Comparison of ENCODE assay signal across 20 mouse cellular contexts in the genomic region with DNA sequence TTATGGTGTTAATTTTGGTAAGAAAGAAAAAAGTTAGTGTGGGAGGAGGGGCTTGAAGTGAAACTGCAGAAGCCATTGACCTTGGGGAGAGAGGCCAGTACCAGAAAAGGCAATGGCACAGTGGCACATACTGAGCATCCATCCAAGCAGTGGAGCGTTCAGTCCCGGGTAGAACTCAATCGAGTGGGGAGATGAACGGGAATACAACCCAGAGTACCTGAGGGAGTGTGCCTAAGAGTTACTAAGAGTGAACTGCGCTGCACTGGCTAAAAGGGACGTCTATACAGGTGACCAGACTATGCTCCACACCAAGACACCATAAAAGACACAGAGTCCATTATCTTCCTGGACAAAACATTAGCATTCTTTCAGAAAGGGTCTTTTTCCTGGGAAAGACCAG.
DNase-seq lines count a peak whose midpoint lies in the region; ATAC-seq and TF ChIP-seq lines count a peak whose summit lies in the region.
"Had no signal": no experiment of that assay in that cellular context is flagged by ENCODE, and none has a peak within 500 bp of the region (broad histone marks: within the 10 kb centered on the region; RNA-seq: fewer than 3 reads in every experiment).

No protein-coding gene starts in this region.

- 0 out of 2 replicates have a peak overlapping the region, but pooled peaks have one; percentile 19 for H3K27ac ChIP-seq in kidney, adult 2 months (ENCODE audit: insufficient read depth, low read depth, low read length)
- H3K27ac ChIP-seq in brown adipose tissue, adult 24 weeks (replicated peaks; ENCODE audit: low read depth, low read length): peak overlapping the region; percentile 56
- peak overlapping the region; percentile 84; the same call in 1 of the 2 replicates for H3K27ac ChIP-seq in midbrain, embryonic 13.5 days
- H3K27ac ChIP-seq: embryonic facial prominence, embryonic 15.5 days; forebrain, embryonic 12.5 days; kidney, embryonic 15.5 days; limb, embryonic 15.5 days had no signal

- no peak for ATAC-seq in midbrain, embryonic 13.5 days

- no peak for TF ChIP-seq POLR2A in kidney, adult 2 months (IDR thresholded peaks at IDR 0.05; ENCODE audit: low read depth, low read length)

- WGBS in kidney, adult 2 months: 53% methylated on average over 6 of the region's 6 CpGs
- 84% methylated on average over 6 of the region's 6 CpGs for WGBS in midbrain, embryonic 13.5 days

- H3K4me3 ChIP-seq in kidney, adult 2 months (ENCODE audit: insufficient read depth, low read depth, low read length): no peak overlapping the region
- H3K4me3 ChIP-seq in brown adipose tissue, adult 24 weeks (ENCODE audit: insufficient read depth, low read depth, low read length): no peak overlapping the region
- no peak overlapping the region for H3K4me3 ChIP-seq in midbrain, embryonic 13.5 days (replicated peaks)
- H3K4me3 ChIP-seq: embryonic facial prominence, embryonic 15.5 days; forebrain, embryonic 12.5 days; kidney, embryonic 15.5 days; limb, embryonic 15.5 days; neural tube, embryonic 12.5 days had no signal

- H3K4me1 ChIP-seq in kidney, adult 2 months (ENCODE audit: control insufficient read depth, insufficient read depth, low read length): peaks cover 9% of the 10 kb centered on the region
- peaks cover 33% of the 10 kb centered on the region for H3K4me1 ChIP-seq in brown adipose tissue, adult 24 weeks (ENCODE audit: control insufficient read depth, insufficient read depth, insufficient read length, low read length)
- peaks cover 46% of the 10 kb centered on the region for H3K4me1 ChIP-seq in midbrain, embryonic 13.5 days (replicated peaks)

- peak; percentile 86 for DNase-seq in heart, adult 11 months
- no peak for DNase-seq in heart, adult 9 months (ENCODE audit: low spot score in 2 of 2)
- no peak for DNase-seq in kidney, adult 2 months
- no peak for DNase-seq in kidney, adult 18-20 months
- no peak for DNase-seq in lung, postnatal 25 days (ENCODE audit: low spot score)
- DNase-seq in spleen, postnatal 36 days (ENCODE audit: low spot score in 2 of 2): no peak
- DNase-seq: adrenal gland, adult 8-10 months; cerebellum, adult 18-20 months; layer of hippocampus, postnatal 36 days; lung, adult 18-20 months; lung, postnatal 36 days; right cerebral cortex, postnatal 4 days; thymus, adult 2 months had no signal

- no peak overlapping the region for H3K4me2 ChIP-seq in midbrain, embryonic 13.5 days (replicated peaks)
- H3K4me2 ChIP-seq: embryonic facial prominence, embryonic 15.5 days; forebrain, embryonic 12.5 days; kidney, embryonic 15.5 days; limb, embryonic 15.5 days; neural tube, embryonic 12.5 days had no signal

- H3K9ac ChIP-seq in midbrain, embryonic 13.5 days (replicated peaks): no peak overlapping the region
- H3K9ac ChIP-seq: embryonic facial prominence, embryonic 15.5 days; forebrain, embryonic 12.5 days; kidney, embryonic 15.5 days; limb, embryonic 15.5 days; neural tube, embryonic 12.5 days had no signal

- no peaks in the 10 kb centered on the region for H3K9me3 ChIP-seq in midbrain, embryonic 13.5 days
- H3K9me3 ChIP-seq: embryonic facial prominence, embryonic 15.5 days; forebrain, embryonic 12.5 days; kidney, embryonic 15.5 days; limb, embryonic 15.5 days; neural tube, embryonic 12.5 days had no signal

- H3K36me3 ChIP-seq in kidney, adult 2 months (ENCODE audit: control insufficient read depth, insufficient read depth, low read length): no peaks in the 10 kb centered on the region; the same call in 1 of the 2 replicates
- H3K36me3 ChIP-seq in midbrain, embryonic 13.5 days: no peaks in the 10 kb centered on the region
- H3K36me3 ChIP-seq: forebrain, embryonic 12.5 days; limb, embryonic 15.5 days; neural tube, embryonic 12.5 days had no signal

- no peaks in the 10 kb centered on the region for H3K27me3 ChIP-seq in kidney, adult 2 months (replicated peaks; ENCODE audit: control insufficient read depth, insufficient read depth, low read length)
- H3K27me3 ChIP-seq in midbrain, embryonic 13.5 days: no peaks in the 10 kb centered on the region
- H3K27me3 ChIP-seq: embryonic facial prominence, embryonic 15.5 days; forebrain, embryonic 12.5 days; kidney, embryonic 15.5 days; limb, embryonic 15.5 days; neural tube, embryonic 12.5 days had no signal

- TF ChIP-seq CTCF in kidney, adult 2 months (conservative IDR thresholded peaks at IDR 0.05; ENCODE audit: insufficient read depth, insufficient read length, low read depth, low read length): no peak

Comparison
In these comparisons a context has a peak if more than half of its experiments do, and no peak if none do; other contexts are left out.
1. H3K27ac ChIP-seq: peak in every context shown above with its lines; median percentile 84 in midbrain, embryonic 13.5 days; 56 in brown adipose tissue, adult 24 weeks; 19 in kidney, adult 2 months.